Mouse (Mus musculus) erythroblast, embryonic 14.5 days (primary cell): ENCODE measurements around the gene Gm9736.

Source experiments
- GATA1 ChIP-seq: IDR thresholded peaks from 2 replicates; pipeline ENCODE4 v1.6.1; 2012; ENCODE audit warnings: low read length, inconsistent platforms, mixed read lengths
- TAL1 ChIP-seq: IDR thresholded peaks from 3 replicates; pipeline ENCODE4 v1.6.1; 2012; ENCODE audit warnings: low read length, inconsistent platforms, mixed read lengths

GRCm38 (mm10) chr10:77753448-77753847 lies 2.3 kb upstream of the Gm9736 start:
- TF ChIP-seq TAL1: no peak
- TF ChIP-seq GATA1: no peak
